Mouse (Mus musculus) thymus, adult 2 months (tissue): ENCODE data around the gene Dusp19.

Source experiments
- CTCF ChIP-seq: fragments of 200-500 bp; IDR thresholded peaks from 2 replicates; pipeline ENCODE4 v1.5.1; 2012; ENCODE audit warnings: mild to moderate bottlenecking, control low read depth, low read length, moderate library complexity, borderline replicate concordance; ENCODE audit not compliant: control insufficient read depth, poor library complexity, insufficient read depth; ENCODE audit errors: extremely low read depth
- POLR2A ChIP-seq: fragments of 200-500 bp; IDR thresholded peaks from 2 replicates; pipeline ENCODE4 v1.6.1; 2012; ENCODE audit warnings: mild to moderate bottlenecking, low read length, control low read depth, moderate library complexity; ENCODE audit not compliant: control insufficient read depth, poor library complexity, insufficient read depth; ENCODE audit errors: extremely low read depth

DNA sequence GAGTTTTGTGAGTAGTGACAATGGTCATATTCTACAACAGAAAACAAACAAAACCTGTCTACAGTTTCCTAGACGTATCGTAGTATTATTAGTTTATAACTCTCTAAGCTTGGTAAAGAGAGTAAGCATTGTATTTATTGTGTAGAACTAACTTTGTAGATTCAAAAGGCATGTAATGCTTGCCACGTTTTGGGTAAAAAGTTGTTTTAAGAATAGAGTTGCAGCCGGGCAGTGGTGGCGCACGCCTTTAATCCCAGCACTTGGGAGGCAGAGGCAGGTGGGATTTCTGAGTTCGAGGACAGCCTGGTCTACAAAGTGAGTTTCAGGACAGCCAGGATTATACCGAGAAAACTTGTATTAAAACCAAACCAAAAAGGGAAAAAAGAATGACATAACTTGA, 22.6 kb downstream of the Dusp19 start:
- no peak for TF ChIP-seq CTCF
- no peak for TF ChIP-seq POLR2A
